In the genomic region with DNA sequence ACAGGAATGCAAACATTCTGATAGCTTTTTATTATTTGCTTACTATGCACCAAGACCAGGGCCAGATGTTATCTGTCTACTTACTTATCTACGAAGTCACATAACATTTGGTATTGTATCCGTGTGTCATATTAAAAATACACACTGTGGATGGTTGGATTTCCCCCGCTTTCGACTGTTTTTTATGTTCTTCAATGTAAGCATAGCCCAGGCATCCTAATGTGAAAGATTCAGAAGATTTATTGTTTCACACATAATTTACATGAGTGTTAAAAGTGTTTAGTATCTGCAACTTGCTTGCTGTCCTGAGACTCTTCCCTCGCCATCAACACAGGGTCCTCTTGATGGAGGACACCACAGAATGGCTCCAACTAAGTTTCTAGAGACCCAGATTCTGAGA, we compare ENCODE assay signal across 16 mouse cellular contexts. TPM values are rescaled to one million over a fixed set of nuclear protein-coding genes. Genes with fewer than 3 reads are reported as not detected.
DNase-seq lines count a peak whose midpoint lies in the region; ATAC-seq and TF ChIP-seq lines count a peak whose summit lies in the region.
"Had no signal": no experiment of that assay in that cellular context is flagged by ENCODE, and none has a peak within 500 bp of the region (broad histone marks: within the 10 kb centered on the region; RNA-seq: fewer than 3 reads in every experiment).

No protein-coding gene starts in this region.

- no peaks in the 10 kb centered on the region for H3K36me3 ChIP-seq in heart, embryonic 13.5 days
- no peaks in the 10 kb centered on the region for H3K36me3 ChIP-seq in lung, embryonic 14.5 days (ENCODE audit: insufficient read depth)
- H3K36me3 ChIP-seq in hindbrain, embryonic 14.5 days (replicated peaks; ENCODE audit: control insufficient read depth, insufficient read depth) = no peaks in the 10 kb centered on the region
- H3K36me3 ChIP-seq in intestine, embryonic 16.5 days (ENCODE audit: control insufficient read depth, insufficient read depth, low read length) = no peaks in the 10 kb centered on the region
- no peaks in the 10 kb centered on the region for H3K36me3 ChIP-seq in liver, embryonic 11.5 days (ENCODE audit: control insufficient read depth, insufficient read depth, low read length)
- H3K36me3 ChIP-seq: liver, embryonic 12.5 days had no signal

- no peak overlapping the region for H3K27ac ChIP-seq in heart, embryonic 13.5 days (replicated peaks)
- peak overlapping the region; percentile 42; the same call in 1 of the 2 replicates for H3K27ac ChIP-seq in lung, embryonic 14.5 days (ENCODE audit: low read depth)
- H3K27ac ChIP-seq in hindbrain, embryonic 14.5 days = no peak overlapping the region
- peak overlapping the region; percentile 9; the same call in 1 of the 2 replicates for H3K27ac ChIP-seq in intestine, embryonic 16.5 days (ENCODE audit: low read length)
- H3K27ac ChIP-seq in liver, embryonic 11.5 days (ENCODE audit: low read depth, low read length) = no peak overlapping the region
- H3K27ac ChIP-seq: liver, embryonic 12.5 days; macrophage had no signal

- H3K4me3 ChIP-seq in heart, embryonic 13.5 days = peak overlapping the region; percentile 27
- H3K4me3 ChIP-seq in lung, embryonic 14.5 days (ENCODE audit: low read depth, low read length) = no peak overlapping the region; the same call in 1 of the 2 replicates
- H3K4me3 ChIP-seq in hindbrain, embryonic 14.5 days (replicated peaks; ENCODE audit: low read length) = no peak overlapping the region; the same call in 1 of the 2 replicates
- no peak overlapping the region for H3K4me3 ChIP-seq in intestine, embryonic 16.5 days (ENCODE audit: low read length)
- no peak overlapping the region for H3K4me3 ChIP-seq in liver, embryonic 11.5 days (ENCODE audit: low read depth, low read length)
- H3K4me3 ChIP-seq: liver, embryonic 12.5 days had no signal

- no peak for ATAC-seq in heart, embryonic 13.5 days (ENCODE audit: extremely low read depth, insufficient number of reproducible peaks, low FRiP score, low TSS enrichment)
- peak; percentile 67 for ATAC-seq in lung, embryonic 14.5 days (ENCODE audit: insufficient read depth)
- ATAC-seq in hindbrain, embryonic 14.5 days (ENCODE audit: low FRiP score) = no peak
- no peak for ATAC-seq in intestine, embryonic 16.5 days
- ATAC-seq in liver, embryonic 11.5 days (replicated peaks; ENCODE audit: low FRiP score) = no peak
- ATAC-seq: forebrain, embryonic 14.5 days; liver, embryonic 12.5 days had no signal

- TF ChIP-seq CTCF in lung, embryonic 14.5 days (IDR thresholded peaks at IDR 0.05; ENCODE audit: low read depth) = no peak

- no peak for DNase-seq in heart, postnatal 4 days
- DNase-seq in lung, embryonic 14.5 days = peak; percentile 86
- no peak for DNase-seq in lung, postnatal 36 days
- DNase-seq in hindbrain, embryonic 14.5 days (ENCODE audit: low spot score) = no peak
- DNase-seq in liver, embryonic 11.5 days (ENCODE audit: low spot score) = no peak
- no peak for DNase-seq in retina, embryonic 14.5 days (ENCODE audit: low spot score)
- DNase-seq: B cell, adult 2 months; cerebellum, postnatal 25 days; kidney, adult 2 months; kidney, postnatal 4 days; right cerebral cortex, postnatal 25 days had no signal

- no peaks in the 10 kb centered on the region for H3K9me3 ChIP-seq in heart, embryonic 13.5 days
- no peaks in the 10 kb centered on the region for H3K9me3 ChIP-seq in lung, embryonic 14.5 days (ENCODE audit: low read depth, low read length)
- H3K9me3 ChIP-seq in hindbrain, embryonic 14.5 days (ENCODE audit: control insufficient read depth, low read length) = no peaks in the 10 kb centered on the region
- no peaks in the 10 kb centered on the region for H3K9me3 ChIP-seq in intestine, embryonic 16.5 days (ENCODE audit: control insufficient read depth, low read length)
- H3K9me3 ChIP-seq in liver, embryonic 11.5 days (ENCODE audit: control insufficient read depth, low read length) = no peaks in the 10 kb centered on the region; the same call in 1 of the 2 replicates
- H3K9me3 ChIP-seq: liver, embryonic 12.5 days had no signal

- H3K27me3 ChIP-seq in heart, embryonic 13.5 days (replicated peaks) = no peaks in the 10 kb centered on the region
- no peaks in the 10 kb centered on the region for H3K27me3 ChIP-seq in lung, embryonic 14.5 days (ENCODE audit: insufficient read depth, low read length)
- H3K27me3 ChIP-seq in hindbrain, embryonic 14.5 days (ENCODE audit: control insufficient read depth, insufficient read depth, low read length) = no peaks in the 10 kb centered on the region
- H3K27me3 ChIP-seq in intestine, embryonic 16.5 days (replicated peaks; ENCODE audit: control insufficient read depth, insufficient read depth, low read length) = peaks cover 6% of the 10 kb centered on the region; the same call in 1 of the 2 replicates
- peaks cover 11% of the 10 kb centered on the region for H3K27me3 ChIP-seq in liver, embryonic 11.5 days (replicated peaks; ENCODE audit: control insufficient read depth, insufficient read depth, low read length)

- peak overlapping the region; percentile 51 for H3K4me2 ChIP-seq in heart, embryonic 13.5 days
- peak overlapping the region; percentile 45 for H3K4me2 ChIP-seq in lung, embryonic 14.5 days
- peak overlapping the region; percentile 39 for H3K4me2 ChIP-seq in hindbrain, embryonic 14.5 days (replicated peaks)
- H3K4me2 ChIP-seq in intestine, embryonic 16.5 days (ENCODE audit: low read depth, low read length) = peak overlapping the region; percentile 5; the same call in 1 of the 2 replicates
- no peak overlapping the region for H3K4me2 ChIP-seq in liver, embryonic 11.5 days
- H3K4me2 ChIP-seq: liver, embryonic 12.5 days had no signal

- peaks cover 18% of the 10 kb centered on the region for H3K4me1 ChIP-seq in heart, embryonic 13.5 days
- H3K4me1 ChIP-seq in lung, embryonic 14.5 days (ENCODE audit: insufficient read depth) = peaks cover 21% of the 10 kb centered on the region
- H3K4me1 ChIP-seq in hindbrain, embryonic 14.5 days (replicated peaks; ENCODE audit: control insufficient read depth, insufficient read depth, low read length) = no peaks in the 10 kb centered on the region
- H3K4me1 ChIP-seq in intestine, embryonic 16.5 days (ENCODE audit: control insufficient read depth, insufficient read depth, low read length) = peaks cover 7% of the 10 kb centered on the region; the same call in 1 of the 2 replicates
- peaks cover 3% of the 10 kb centered on the region for H3K4me1 ChIP-seq in liver, embryonic 11.5 days (replicated peaks; ENCODE audit: control insufficient read depth, insufficient read depth, low read length)
- H3K4me1 ChIP-seq: liver, embryonic 12.5 days had no signal

- H3K9ac ChIP-seq in heart, embryonic 13.5 days = no peak overlapping the region
- no peak overlapping the region for H3K9ac ChIP-seq in lung, embryonic 14.5 days
- H3K9ac ChIP-seq in hindbrain, embryonic 14.5 days = no peak overlapping the region
- no peak overlapping the region for H3K9ac ChIP-seq in intestine, embryonic 16.5 days (ENCODE audit: low read depth, low read length)
- H3K9ac ChIP-seq in liver, embryonic 11.5 days (ENCODE audit: low read depth, low read length) = no peak overlapping the region
- H3K9ac ChIP-seq: liver, embryonic 12.5 days had no signal

- WGBS in heart, embryonic 13.5 days = 67% methylated on average over 5 of the region's 5 CpGs
- WGBS in lung, embryonic 14.5 days = 32% methylated on average over 5 of the region's 5 CpGs
- 91% methylated on average over 5 of the region's 5 CpGs for WGBS in hindbrain, embryonic 14.5 days
- 58% methylated on average over 5 of the region's 5 CpGs for WGBS in intestine, embryonic 16.5 days
- 79% methylated on average over 5 of the region's 5 CpGs for WGBS in liver, embryonic 11.5 days

RNA-seq across cellular contexts. Expression of a gene that starts 5.3 kb away (rescaled TPM):
- 102 and 107 TPM in 2 replicates for polyA plus RNA-seq in heart, embryonic 13.5 days (2015; fragmentation: Nextera tagmentation; extraction: Ambion mirVana)
- 10 to 100 TPM; 38.1 to 42.6 TPM for total RNA-seq in heart, postnatal 4 days (2021)
- polyA plus RNA-seq in lung, embryonic 14.5 days (2014; fragmentation: Nextera tagmentation; extraction: Ambion mirVana) = 136 and 144 TPM in 2 replicates
- polyA plus RNA-seq in hindbrain, embryonic 14.5 days (2014; fragmentation: Nextera tagmentation; extraction: Ambion mirVana) = 135 and 151 TPM in 2 replicates
- 125 and 133 TPM in 2 replicates for polyA plus RNA-seq in intestine, embryonic 16.5 days (2015; fragmentation: Nextera tagmentation; extraction: Ambion mirVana)
- 24.6 and 25.7 TPM in 2 replicates for polyA plus RNA-seq in liver, embryonic 11.5 days (2014; fragmentation: Nextera tagmentation; extraction: Ambion mirVana)

Comparison
In these comparisons a context has a peak if more than half of its experiments do, and no peak if none do; other contexts are left out.
1. H3K27ac ChIP-seq: peak in lung, embryonic 14.5 days (single experiment) and intestine, embryonic 16.5 days (single experiment); none in heart, embryonic 13.5 days (single experiment), hindbrain, embryonic 14.5 days (single experiment) and liver, embryonic 11.5 days (single experiment).